Mouse (Mus musculus) stomach, postnatal 0 days (tissue): ENCODE results near the gene Hist2h2aa2.

Experiments
- CTCF ChIP-seq: IDR thresholded peaks from 2 replicates; pipeline ENCODE4 v1.5.1; 2016; ENCODE audit warnings: antibody characterized with exemption, low read depth, mild to moderate bottlenecking, moderate library complexity
- EP300 ChIP-seq: optimal IDR thresholded peaks from 2 replicates; pipeline ENCODE3; 2016; ENCODE audit warnings: antibody characterized with exemption

DNA sequence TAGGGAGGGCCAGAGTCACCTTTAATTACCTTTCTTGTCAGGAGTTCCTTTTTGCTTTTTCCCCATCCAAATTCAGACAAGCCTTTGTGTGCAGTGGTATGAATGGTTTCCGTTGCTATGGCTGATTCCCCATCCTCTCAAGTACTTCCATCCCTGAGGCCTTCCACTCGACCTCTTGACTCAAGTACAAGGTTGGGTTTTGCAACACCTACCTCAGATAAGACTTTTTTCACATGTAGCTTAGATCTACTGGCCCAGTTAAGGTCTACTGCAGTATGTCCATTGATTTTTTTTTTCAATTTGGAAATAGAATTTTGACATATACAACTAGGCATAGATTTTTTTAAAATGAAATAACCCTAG is 8.3 kb downstream of the Hist2h2aa2 start:
- TF ChIP-seq CTCF: no peak
- TF ChIP-seq EP300: no peak
